Mouse (Mus musculus) embryo, embryonic 11 days (tissue): ENCODE results near the gene C2cd2l.
"Not testable (repeated sequence)": the region's sequence is repeated elsewhere in the genome, so short reads cannot be mapped to it uniquely, and the experiment has no call there.

Experiments
- DNase-seq: peaks from one replicate; pipeline ENCODE4 v3.0.0-alpha.2; 2015

Gene C2cd2l

GRCm38 (mm10) chr9:44319887-44320798 is at the start of gene C2cd2l:
TSS of gene C2cd2l (minus strand) at chr9:44320285.
- peak; percentile 99 for DNase-seq

- peak; percentile 22 for DNase-seq
Measured at GRCm38 (mm10) chr9:44364480-44364879, 44.4 kb upstream of the C2cd2l start.

GRCm38 (mm10) chr9:44361931-44362330 is 41.8 kb upstream of the C2cd2l start:
- not testable (repeated sequence) for DNase-seq

- DNase-seq, result peak; percentile 98
Measured at GRCm38 (mm10) chr9:44361190-44361917, 41.3 kb upstream of the C2cd2l start, which contains the start of gene Vps11. TSS of gene Vps11 (minus strand) at chr9:44361670.

- DNase-seq, result peak; percentile 60
Measured at GRCm38 (mm10) chr9:44357207-44357606, 37.1 kb upstream of the C2cd2l start.

GRCm38 (mm10) chr9:44353142-44353541 is 33.1 kb upstream of the C2cd2l start:
- no peak for DNase-seq

- no peak for DNase-seq
Measured at GRCm38 (mm10) chr9:44352337-44352736, 32.3 kb upstream of the C2cd2l start.

GRCm38 (mm10) chr9:44351396-44351795 is 31.3 kb upstream of the C2cd2l start:
- DNase-seq, result no peak

- DNase-seq, result no peak
Measured at GRCm38 (mm10) chr9:44348546-44348945, 28.5 kb upstream of the C2cd2l start.

GRCm38 (mm10) chr9:44347621-44348020 is 27.5 kb upstream of the C2cd2l start:
- DNase-seq, result no peak

- no peak for DNase-seq
Measured at GRCm38 (mm10) chr9:44347166-44347565, 27.1 kb upstream of the C2cd2l start.

- DNase-seq, result no peak
Measured at GRCm38 (mm10) chr9:44345570-44346433, 25.7 kb upstream of the C2cd2l start.

GRCm38 (mm10) chr9:44343781-44344421 is 23.8 kb upstream of the C2cd2l start, which contains the start of gene Hmbs:
TSS of gene Hmbs (minus strand) at chr9:44344228.
- peak; percentile 93 for DNase-seq

- no peak for DNase-seq
Measured at GRCm38 (mm10) chr9:44343290-44343689, 23.2 kb upstream of the C2cd2l start.

- DNase-seq, result no peak
Measured at GRCm38 (mm10) chr9:44342605-44343004, 22.5 kb upstream of the C2cd2l start.

- no peak for DNase-seq
Measured at GRCm38 (mm10) chr9:44342173-44342572, 22.1 kb upstream of the C2cd2l start.

- DNase-seq, result no peak
Measured at GRCm38 (mm10) chr9:44341487-44341886, 21.4 kb upstream of the C2cd2l start.

- no peak for DNase-seq
Measured at GRCm38 (mm10) chr9:44338574-44338973, 18.5 kb upstream of the C2cd2l start.

- DNase-seq, result no peak
Measured at GRCm38 (mm10) chr9:44337436-44338169, 17.5 kb upstream of the C2cd2l start.

- no peak for DNase-seq
Measured at GRCm38 (mm10) chr9:44336964-44337363, 16.9 kb upstream of the C2cd2l start.

GRCm38 (mm10) chr9:44336513-44336912 is 16.4 kb upstream of the C2cd2l start:
- DNase-seq, result not testable (repeated sequence)

GRCm38 (mm10) chr9:44336093-44336406 is 16.0 kb upstream of the C2cd2l start:
- DNase-seq, result no peak
